Mouse (Mus musculus) kidney, adult 18-20 months (tissue): Measurements from ENCODE around the gene Anxa2.

Experiments used
- DNase-seq: peaks from one replicate; pipeline ENCODE4 v3.0.0; 2021

The Anxa2 gene

DNA sequence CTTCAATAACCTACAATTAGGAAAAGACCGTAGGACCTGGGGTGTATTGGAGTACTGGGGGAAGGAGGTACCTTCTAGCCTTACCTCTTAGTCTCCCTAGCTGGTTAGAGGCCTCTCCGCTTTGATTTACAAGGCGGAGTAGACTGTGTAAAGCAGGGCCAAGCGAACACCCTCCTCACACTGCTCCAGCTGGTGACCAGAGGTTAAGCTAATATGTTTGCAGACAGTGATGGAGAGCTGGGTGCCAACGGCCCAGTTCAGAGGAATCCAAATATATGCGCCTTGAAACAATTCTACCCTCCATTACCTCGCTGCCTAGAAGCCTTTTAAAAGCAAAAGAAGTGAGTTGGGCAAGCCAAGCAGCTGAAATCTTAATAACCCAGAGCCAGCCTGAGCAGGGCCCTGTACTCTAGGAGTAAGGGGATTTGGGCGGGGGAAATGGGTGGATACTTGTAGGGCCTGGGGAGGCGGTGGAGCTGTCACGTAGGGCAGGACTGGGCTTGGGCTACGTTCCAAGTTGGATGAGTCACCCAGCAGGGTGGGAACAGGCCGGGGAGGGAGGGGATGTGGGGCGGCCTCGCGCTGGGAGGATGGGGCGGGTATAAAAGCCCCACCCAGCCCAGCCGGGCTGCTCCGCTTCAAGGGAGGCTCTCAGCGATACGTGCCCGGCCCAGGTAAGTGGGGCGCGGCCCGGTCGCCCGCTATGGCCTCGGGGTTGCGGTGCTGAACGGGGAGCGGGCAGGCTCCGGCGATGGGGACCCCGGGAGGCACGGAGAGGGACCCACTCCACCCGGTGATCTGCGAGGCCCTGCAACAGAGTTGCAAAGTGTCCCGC lies at the start of gene Anxa2:
TSS of gene Anxa2 (plus strand) at position 555 of the 835 bp plus-strand sequence.
- DNase-seq, result peak; percentile 81

DNA sequence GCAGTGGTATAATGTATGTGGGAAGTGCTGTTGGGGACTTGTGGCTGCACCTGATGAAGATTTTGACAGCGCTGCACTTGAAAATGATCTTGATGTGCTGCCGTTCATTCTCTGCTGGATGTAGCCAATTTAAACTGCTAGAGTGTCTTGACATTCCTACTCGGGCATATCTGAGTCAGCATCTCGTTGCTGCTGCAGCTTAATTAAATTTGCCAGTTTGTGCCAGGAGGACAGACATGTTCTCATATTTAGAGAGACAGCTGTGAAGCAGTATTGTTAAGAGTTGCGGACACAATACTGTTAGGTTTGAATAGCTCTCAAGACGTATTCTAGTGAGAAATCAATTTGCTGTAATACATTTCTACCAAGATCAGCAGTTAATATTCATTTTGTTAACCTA lies 48.7 kb upstream of the Anxa2 start:
- DNase-seq, result no peak

DNA sequence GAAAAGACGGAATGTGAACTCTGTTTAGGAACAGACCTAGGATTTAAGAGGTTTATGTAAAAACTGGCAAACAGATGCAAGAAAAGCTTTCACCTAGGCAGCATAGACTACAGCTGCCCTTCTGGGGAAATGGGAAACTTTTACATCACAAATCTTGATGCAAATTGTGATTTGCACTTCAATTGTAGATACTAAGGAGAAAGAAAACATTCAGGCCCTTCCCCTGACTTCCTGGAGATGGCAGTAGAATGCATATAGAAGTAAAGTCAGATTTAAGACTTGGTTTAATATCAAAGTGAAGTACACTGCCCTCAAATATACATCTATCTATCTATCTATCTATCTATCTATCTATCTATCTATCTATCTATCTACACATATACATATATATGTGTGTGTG lies 33.9 kb upstream of the Anxa2 start:
- DNase-seq, result no peak

DNA sequence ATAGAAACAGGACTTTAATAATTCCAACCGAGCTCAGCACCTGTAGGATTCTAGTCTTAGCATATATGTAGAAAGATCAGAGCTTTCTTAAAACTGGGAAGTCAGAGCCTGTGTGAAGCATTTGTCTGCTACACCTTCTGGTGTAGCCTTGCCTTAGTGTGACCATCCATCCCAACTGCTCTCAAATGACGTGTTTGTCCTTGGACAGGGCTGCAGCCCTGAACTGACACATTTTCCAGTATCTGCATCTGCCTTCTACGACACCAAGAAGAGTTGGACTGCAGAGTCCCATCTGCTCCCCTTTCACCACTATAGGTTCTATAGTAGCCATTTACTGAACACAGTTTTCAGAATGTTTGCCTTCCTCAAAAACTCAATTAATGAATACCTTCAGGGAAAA lies 22.9 kb upstream of the Anxa2 start:
- no peak for DNase-seq

DNA sequence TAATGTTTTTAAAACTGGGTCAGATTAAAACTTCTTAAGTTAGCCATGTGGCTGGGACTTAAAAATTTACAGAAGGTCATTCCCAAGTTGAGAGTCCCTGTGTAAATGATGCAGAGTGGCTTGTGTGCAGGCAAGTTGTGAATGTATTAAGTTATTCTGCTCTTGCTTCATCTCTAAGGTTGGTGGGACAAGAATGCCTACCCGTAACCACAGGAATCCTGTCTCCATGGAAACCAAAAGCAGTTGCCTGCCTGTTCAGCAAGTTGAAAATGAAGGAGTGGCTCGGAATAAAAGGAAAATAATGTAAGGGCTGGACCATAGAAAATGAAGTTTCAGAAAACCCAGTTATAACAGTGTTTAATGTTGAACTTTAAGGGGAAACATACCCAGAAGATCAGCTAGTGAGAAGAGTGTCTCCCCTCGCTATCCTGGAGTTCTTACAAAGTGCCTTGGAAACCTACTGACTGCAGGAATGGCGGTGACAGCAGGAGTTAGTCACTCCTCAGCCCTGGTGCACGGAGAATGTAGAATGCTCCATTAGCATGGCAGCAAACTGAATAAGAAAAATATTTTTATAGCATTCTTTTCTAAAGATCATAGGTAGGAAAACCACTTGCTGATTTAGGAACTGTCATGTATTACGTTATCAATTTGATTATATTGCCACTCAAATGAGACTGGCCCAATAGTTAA lies 21.4 kb upstream of the Anxa2 start:
- no peak for DNase-seq

DNA sequence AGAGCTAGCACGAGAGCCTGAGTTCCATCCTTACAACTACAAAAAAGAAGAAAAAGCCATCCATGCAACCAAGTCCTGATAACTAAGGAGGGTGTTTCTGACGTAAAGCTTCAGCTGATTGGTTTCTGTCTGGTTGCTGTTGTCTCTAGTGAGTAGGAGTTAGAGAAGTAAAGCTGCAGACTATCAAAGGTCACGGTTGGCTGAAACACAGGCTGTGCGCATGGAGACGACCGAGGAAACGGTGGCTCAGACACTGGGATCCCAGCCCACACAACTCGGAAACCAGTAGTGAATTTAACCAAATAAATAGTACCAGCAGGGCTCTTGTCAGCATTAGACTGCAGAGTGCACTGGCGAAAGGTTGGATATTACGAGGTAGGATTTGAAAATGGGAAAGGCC lies 18.2 kb upstream of the Anxa2 start:
- DNase-seq, result no peak

DNA sequence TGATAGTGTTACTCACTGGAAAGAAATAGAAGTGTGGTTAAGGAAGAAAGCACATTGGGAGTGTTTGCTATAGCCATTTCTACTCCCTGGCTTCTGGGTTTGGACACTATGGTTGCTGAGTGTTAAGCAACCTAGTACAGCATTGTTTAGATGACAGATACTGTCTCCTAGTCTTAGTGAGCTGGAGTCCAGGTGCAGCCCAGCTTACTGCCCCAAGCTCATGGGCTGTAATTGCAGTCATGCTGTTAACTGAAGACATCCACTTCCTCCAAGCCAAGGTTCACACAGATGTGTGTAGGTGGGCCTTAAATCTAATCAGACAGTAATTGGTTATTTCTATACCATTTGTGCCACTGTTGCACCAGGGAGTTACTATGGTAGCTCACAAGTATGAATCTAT lies 17.8 kb upstream of the Anxa2 start:
- no peak for DNase-seq

DNA sequence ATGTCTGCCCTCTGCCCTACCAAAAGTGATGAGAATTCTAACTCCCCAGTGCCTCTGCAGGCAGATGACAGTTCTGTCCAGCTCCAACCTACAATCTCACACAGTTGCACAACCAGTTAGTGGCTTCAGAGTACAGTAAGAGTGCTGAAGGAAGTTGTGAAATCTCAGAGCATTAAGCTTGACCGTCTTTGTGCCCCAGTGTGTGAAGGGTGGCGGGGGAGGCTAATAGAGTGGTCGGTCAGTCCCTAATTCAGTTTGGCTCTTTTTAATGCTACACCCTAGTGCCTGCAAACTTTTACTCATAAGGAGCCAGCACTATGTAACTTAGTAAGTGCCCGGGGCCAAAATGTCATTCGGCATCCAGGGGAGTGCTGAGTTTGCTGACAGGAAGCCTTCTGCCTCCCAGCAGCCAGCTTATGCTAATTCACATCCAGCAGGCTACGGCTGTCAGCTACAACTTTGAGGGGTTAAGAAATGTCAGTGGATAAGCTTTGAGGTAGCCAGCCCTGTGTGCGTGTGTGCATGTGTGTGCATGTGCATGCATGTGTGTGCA lies 13.5 kb upstream of the Anxa2 start:
- peak; percentile 46 for DNase-seq

DNA sequence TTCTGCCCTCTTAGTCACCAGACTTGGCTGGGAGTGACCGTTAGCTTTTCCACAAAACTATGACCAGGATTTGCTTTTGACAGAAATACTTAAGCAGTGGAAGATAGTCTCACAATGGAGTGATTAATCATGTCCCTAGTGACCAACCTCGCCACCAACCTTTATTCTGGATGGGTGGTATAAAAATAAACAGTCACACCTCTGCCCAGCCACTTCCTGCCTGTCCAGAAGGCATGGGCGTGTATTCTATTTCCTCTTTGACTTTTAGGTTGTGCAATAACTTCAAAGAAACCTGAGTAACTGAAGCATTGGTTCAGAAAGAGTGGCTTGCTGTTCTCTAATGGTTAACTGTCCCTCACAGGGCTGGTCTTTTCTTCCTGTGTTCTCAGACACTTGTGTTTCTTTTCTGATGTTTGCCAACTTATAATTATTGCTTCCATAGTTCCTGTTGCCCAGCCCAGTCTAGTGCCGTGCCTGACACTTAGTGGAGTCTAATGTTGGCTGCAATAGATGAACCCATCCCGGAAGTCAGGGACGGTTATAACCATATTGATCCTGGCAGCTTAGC lies 10.9 kb upstream of the Anxa2 start:
- no peak for DNase-seq

DNA sequence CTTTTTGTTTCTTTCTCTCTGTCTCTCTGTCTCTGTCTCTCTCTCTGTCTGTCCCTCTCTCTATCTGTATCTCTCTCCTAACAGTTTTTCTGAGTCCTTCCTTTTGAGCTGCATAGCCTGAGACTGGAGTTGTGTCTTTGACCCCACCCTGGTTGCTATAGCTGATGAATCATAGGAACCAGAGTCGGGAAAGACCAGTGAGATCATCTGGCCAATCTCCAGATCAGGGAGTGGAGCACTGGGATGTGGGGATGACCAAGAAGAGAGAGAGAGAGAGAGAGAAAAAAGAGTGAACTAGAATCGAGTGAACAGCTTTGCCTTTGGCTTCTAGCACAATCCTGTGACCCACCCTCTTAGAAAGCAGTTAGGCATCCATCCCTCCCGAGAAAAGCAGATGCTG lies 10.2 kb upstream of the Anxa2 start:
- no peak for DNase-seq

DNA sequence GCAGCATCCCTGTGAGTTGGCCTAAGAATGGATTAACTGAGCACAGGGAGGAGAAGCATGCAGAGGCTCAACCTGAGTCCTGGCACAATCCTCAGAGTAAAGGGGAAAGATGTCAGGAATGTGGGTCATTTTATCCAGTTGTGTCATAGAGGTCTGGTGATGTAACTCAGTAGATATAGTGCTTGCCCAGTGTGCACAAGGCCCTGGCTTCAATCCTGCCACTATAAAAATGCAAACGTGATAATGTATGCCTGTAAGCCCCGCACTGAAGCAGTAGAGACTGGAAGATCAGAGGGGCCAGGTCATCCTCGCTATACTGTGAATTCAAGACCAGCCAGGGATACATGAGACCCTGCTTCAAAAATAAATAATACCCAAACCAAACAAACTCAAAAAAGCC lies 4.6 kb upstream of the Anxa2 start:
- no peak for DNase-seq

DNA sequence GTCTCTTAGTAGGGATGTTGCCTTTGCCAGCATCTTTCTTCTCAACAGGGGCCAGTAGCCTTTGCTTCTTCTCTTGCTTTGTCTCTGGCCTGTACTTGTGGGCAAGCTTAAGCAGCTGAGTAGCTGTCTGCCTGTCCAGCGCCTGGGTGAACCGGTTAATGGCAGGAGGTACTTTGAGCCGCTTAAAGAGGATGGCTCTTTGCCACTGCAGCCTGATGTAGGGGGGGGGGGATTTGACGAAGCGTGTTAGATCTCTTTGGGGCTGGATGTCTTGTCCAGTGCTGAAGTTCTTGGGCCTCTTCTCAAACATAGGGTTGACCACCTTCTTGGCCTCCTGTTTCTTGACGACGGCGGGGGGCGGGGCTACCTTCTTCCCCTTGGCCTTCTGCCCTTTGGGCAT lies 2.8 kb upstream of the Anxa2 start:
- DNase-seq, result no peak

DNA sequence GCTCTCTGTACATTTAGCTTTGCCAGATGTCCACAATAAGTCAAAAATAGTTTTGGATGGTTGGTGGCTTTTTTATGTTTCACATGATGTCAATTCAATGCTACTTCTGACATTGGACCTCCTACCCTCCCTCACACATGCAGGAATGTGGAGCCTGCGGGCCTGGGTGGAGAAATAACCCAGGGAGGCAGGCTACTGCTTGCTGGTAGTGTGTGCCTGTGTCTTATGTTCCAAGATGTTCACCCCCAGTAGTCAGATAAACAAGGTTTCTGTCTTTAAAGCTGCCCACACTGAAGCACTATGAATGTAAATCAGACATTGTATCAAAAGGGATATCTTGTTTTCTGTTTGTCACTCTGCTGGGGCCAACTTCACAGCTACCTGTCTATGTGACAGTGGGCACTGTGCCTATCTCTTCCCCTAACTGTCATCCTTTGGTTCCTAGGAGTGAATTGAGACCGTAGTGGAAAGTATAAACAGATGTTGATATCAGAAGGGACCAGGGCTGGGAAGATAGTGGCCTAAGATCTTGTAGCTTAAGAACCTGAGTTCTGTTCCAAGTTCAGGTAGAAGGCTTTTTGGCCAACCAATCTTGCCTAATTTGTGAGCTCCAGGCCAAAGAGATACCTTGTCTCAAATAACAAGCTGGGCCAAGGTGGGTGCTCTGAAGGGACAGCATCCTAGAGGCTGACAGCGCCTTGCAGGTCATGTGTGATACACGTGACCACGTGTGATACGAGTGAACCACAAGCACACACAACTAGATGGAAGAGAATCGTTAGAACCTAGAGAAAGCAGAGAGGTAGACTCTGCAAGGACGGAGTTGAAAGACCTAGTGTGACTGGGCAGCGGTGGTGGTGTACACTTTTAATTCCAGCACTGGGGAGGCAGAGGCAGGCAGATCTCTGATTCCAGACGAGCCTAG lies 1.3 kb upstream of the Anxa2 start:
- no peak for DNase-seq

DNA sequence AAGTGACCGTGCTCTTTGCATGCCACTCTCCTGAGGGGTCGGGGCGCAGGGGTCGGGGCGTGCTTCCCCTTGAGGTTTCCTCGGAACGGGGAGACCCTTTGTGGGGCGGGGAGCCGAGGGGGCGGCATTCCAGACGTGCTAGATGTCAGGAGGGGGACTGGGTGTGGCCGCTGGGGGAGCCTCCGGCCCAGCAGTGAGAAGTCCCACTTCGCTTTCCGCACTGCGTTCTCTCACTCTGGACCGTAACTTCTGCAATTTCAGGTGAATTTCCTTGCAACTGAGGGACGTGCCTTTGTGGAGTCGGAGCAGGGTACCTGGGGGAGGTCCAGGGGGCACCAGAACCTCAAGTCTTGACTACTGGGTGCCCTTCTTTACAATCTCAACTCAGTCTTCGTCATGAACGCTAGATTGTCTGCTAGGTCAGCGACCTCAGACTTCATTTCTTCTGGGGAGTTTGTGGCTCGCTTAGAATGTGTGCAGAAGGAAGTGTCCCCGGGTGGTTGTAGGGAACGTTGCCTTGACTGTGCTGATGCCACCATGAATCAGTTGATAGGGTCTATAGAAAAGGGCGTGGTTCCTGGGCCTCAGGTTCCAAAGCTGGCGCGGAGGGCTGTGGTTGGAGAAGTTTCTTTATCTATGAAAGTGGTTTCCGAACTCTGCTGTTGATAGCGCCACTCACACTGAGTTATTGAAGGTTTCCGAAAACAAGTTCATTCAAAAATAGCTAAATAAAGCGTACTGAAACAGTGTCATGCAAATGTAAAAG lies 664 bp downstream of the Anxa2 start:
- DNase-seq, result peak; percentile 22

DNA sequence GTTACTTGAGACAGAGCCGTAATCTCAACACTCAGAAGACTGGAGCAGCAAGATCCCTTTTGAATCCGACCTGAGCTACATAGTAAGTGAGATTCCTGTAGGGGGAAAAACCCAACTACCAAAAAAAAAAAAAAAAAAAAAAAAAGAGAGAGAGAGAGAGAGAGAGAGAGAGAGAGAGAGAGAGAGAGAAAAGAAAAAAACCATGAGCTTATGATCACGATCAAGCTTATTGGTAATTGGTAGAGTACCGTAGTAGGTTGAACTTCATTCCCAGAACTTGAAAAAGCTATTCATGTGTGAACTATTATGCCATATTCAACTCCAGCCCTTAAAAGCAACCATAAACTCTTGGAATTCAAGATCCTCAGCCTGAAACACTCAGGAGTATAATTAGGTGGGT lies 1.3 kb downstream of the Anxa2 start:
- DNase-seq, result no peak

DNA sequence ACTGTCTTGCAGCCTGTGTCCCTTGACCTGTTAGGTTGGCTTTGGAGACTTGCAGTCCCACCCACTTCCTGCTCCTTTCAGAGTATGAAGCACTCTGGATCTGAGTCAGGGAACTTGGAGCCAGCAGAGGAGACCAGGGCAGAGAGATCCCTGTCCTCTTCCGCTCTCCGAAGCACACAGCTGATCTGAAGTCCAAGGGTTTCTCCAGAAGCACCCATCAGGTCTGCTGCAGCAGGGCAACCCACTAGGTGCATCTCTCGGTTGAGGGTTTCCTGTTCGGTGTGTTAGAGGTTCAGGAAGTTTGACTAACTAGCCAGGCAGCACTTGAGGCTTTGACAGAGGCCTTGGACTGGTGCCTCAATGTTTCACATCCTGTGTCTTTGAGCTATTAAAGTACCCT lies 2.0 kb downstream of the Anxa2 start:
- DNase-seq, result peak; percentile 42

DNA sequence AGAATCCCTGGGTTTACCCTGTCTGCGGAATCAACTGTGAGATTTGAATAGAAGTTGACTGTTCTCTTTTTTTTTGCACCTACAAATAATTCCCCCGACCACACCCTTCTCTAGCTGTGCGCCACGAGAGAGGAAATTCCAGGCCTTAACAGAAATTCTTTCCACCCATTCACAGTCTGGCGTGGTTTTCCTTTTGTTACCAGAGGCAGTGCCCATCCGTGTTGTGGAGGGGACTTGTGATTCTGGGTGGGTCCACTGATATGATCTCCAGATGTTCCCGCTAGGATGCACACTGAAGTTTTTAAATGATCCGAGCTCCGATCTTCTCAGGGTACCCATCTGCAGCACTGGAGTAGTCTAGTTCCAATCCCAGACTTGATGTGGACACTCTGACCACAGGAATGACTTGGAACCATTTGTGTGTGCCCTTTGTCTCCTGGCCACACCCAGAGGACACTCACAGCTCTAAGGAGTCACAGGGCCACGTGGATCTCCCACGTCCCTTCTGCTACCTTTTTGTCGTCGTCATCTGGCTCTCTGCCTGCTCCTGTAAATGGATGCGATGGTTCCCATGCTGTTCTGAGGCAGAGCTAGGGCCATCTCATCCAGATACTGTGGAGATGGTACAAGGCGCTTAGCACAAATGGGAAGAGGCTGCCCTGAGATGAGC lies 3.1 kb downstream of the Anxa2 start:
- DNase-seq, result no peak

DNA sequence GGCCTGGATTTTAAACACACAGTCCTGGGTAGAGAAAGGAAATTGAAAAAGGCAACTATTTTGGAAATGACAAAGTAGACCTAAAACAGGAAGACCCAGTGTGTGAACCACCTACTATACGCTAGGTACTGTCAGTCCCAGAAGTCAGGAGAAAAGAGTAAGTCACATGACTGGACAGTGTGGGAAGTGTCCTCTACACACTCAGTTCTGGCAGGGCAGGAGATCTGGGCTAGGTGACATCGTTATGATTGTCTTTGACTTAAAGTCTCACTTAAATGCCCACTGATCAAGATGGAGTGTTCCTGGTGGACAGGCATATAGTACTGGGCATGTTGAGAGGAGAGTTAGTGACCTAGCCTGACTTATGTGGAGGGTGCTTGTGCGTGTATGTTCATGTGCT lies 3.7 kb downstream of the Anxa2 start:
- DNase-seq, result no peak

DNA sequence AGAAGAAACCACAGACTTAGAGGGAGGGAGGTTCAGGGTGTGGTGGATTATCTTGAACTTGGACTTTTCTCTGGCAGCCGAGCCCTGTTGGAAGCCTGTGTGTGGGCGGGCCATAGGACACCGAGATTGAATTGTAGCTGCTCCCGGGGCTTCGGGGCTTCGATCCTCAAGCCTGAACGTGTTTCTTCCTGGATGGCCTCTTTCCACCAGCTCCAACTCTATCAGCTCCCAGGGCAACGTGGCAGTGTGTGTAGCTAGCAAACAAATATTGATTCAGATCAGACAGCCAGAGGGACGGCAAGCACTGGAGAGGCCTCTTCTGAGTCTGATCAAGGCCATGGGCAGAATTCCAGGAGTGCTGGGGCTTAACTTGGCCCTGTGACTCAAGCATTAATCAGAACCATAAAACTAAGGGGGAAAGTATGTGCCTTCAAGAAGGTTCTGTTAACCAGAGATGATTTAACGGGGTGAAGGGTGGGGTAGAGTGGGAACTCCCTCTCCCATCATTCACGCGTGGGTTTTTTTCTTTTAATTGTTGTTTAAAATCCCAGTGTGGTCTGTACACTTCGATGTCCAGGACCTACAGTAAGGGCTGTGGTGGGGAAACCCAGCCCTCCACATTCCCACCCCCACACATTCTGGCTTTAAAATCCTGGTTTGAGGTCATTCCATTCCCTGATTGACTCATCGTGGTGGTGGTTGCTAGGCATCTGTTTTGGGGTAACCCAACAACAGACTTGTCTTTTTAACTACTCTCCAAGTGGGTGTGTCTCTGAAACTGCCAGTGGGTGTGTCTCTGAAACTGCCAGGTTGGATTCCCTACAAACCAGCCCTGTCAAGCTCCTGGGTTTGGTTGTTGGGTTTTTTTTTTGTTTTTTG lies 4.6 kb downstream of the Anxa2 start:
- peak; percentile 57 for DNase-seq

DNA sequence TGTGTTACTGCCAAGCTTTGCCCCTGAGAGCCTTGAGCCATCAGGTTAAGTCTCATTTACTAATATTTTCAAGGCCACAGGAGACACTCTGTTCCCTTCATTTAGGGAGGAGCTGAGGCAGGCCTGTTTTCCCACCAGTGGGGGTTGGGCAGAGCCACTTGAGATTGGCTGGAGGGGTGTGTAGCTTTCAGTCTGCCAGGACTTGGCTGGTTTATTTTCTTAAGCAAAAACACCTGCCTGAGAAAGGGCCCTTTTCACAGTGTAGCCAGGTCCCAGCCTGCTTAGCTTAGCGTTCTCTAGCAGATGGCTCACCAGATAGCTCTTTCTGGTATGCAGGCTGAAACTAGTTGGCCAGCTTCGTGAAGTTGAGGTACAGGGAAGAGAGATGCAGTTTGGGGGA lies 5.6 kb downstream of the Anxa2 start:
- peak; percentile 59 for DNase-seq
